In genomic region chr14:104460325-104461285, GRCm38 (mm10) we compare ENCODE assay signal across 9 mouse cellular contexts. TPM values are rescaled to one million over a fixed set of nuclear protein-coding genes. Genes with fewer than 3 reads are reported as not detected.
DNase-seq lines count a peak whose midpoint lies in the region; ATAC-seq lines count a peak whose summit lies in the region.
"Had no signal": no experiment of that assay in that cellular context is flagged by ENCODE, and none has a peak within 500 bp of the region (broad histone marks: within the 10 kb centered on the region; RNA-seq: fewer than 3 reads in every experiment).

No protein-coding gene starts in this region.

- no peak overlapping the region for H3K27ac ChIP-seq in heart, embryonic 10.5 days
- H3K27ac ChIP-seq in midbrain, embryonic 12.5 days (replicated peaks) = peak overlapping the region; percentile 39; the same call in 1 of the 2 replicates
- H3K27ac ChIP-seq: macrophage had no signal

- H3K36me3 ChIP-seq in heart, embryonic 10.5 days = no peaks in the 10 kb centered on the region
- no peaks in the 10 kb centered on the region for H3K36me3 ChIP-seq in midbrain, embryonic 12.5 days

- H3K27me3 ChIP-seq in heart, embryonic 10.5 days (ENCODE audit: insufficient read depth, poor library complexity, severe bottlenecking) = peaks cover 82% of the 10 kb centered on the region
- peaks cover 72% of the 10 kb centered on the region for H3K27me3 ChIP-seq in midbrain, embryonic 12.5 days

- WGBS in heart, embryonic 10.5 days = under 1% methylated on average over 59 of the region's 59 CpGs
- WGBS in midbrain, embryonic 12.5 days = under 1% methylated on average over 58 of the region's 59 CpGs

- no peak overlapping the region; the same call in 1 of the 2 replicates for H3K9ac ChIP-seq in midbrain, embryonic 12.5 days (replicated peaks)

- ATAC-seq in midbrain, embryonic 12.5 days (ENCODE audit: low FRiP score, low read depth) = peak; percentile 92
- no peak for ATAC-seq in CD4-positive, CD25-positive, alpha-beta regulatory T cell, adult 4 months

- peak overlapping the region; percentile 54 for H3K4me3 ChIP-seq in heart, embryonic 10.5 days
- peak overlapping the region; percentile 35 for H3K4me3 ChIP-seq in midbrain, embryonic 12.5 days

- peak; percentile 79 for DNase-seq in heart, embryonic 10.5 days (ENCODE audit: low spot score)
- DNase-seq in heart, postnatal 25 days (ENCODE audit: low spot score) = no peak
- peak; percentile 86 for DNase-seq in ES-CJ7 (ENCODE audit: low read depth, low spot score)
- DNase-seq in forelimb bud, embryonic 11.5 days (ENCODE audit: low read depth, low spot score) = peak; percentile 82
- DNase-seq in adrenal gland, postnatal 4 days (ENCODE audit: low spot score in 2 of 2) = no peak
- DNase-seq in frontal cortex, postnatal 36 days (ENCODE audit: low spot score in 2 of 2) = no peak

- peaks cover 5% of the 10 kb centered on the region; the same call in 1 of the 2 replicates for H3K4me1 ChIP-seq in heart, embryonic 10.5 days
- peaks cover 15% of the 10 kb centered on the region for H3K4me1 ChIP-seq in midbrain, embryonic 12.5 days

- intact Hi-C loops in heart, postnatal 25 days (cut with DNase I) = loop anchor here (10.0 kb wide), 1 partner anchor 426 kb away; no protein-coding TSS in a partner anchor

- H3K4me2 ChIP-seq in midbrain, embryonic 12.5 days (replicated peaks) = peak overlapping the region; percentile 55

- no peaks in the 10 kb centered on the region for H3K9me3 ChIP-seq in heart, embryonic 10.5 days
- H3K9me3 ChIP-seq in midbrain, embryonic 12.5 days = no peaks in the 10 kb centered on the region

RNA-seq across cellular contexts. Expression of gene Pou4f1, which starts 7.2 kb away (rescaled TPM):
- polyA plus RNA-seq in heart, embryonic 10.5 days (2016; fragmentation: Nextera tagmentation; extraction: Ambion mirVana) = 0.20 and 1.0 TPM in 2 replicates
- not detected for total RNA-seq in heart, postnatal 25 days (2021)
- polyA plus RNA-seq in midbrain, embryonic 12.5 days (2016; fragmentation: Nextera tagmentation; extraction: Ambion mirVana) = 99.6 and 113 TPM in 2 replicates
- total RNA-seq in adrenal gland, postnatal 4 days (2021) = under 1 TPM; 0.42 to 0.51 TPM
- 1 to 10 TPM; 1.1 to 1.7 TPM for polyA plus RNA-seq in CD4-positive, CD25-positive, alpha-beta regulatory T cell, adult 4 months (2017; shearing (Covaris generic))
- polyA plus RNA-seq: macrophage had no signal

Comparison
In these comparisons a context has a peak if more than half of its experiments do, and no peak if none do; other contexts are left out.
1. DNase-seq: peak in heart, embryonic 10.5 days (single experiment), ES-CJ7 (single experiment) and forelimb bud, embryonic 11.5 days (single experiment); none in heart, postnatal 25 days (single experiment), adrenal gland, postnatal 4 days (0 of 2) and frontal cortex, postnatal 36 days (0 of 2).
2. RNA of gene Pou4f1, which starts 7.2 kb away (polyA plus RNA-seq): 99.6 to 113 TPM in midbrain, embryonic 12.5 days; 1.1 to 1.7 TPM in CD4-positive, CD25-positive, alpha-beta regulatory T cell, adult 4 months and 0.20 to 1.0 TPM in heart, embryonic 10.5 days; every median in the first group is over 10 times any median in the second.